Mouse (Mus musculus) lung, postnatal 36 days (tissue): ENCODE results near the gene Il1f8.
"Not testable (repeated sequence)": the region's sequence is repeated elsewhere in the genome, so short reads cannot be mapped to it uniquely, and the experiment has no call there.

ENCODE experiments used
- DNase-seq: peaks from one replicate; pipeline ENCODE4 v3.0.0; 2022; ENCODE audit warnings: mixed read lengths

Gene Il1f8

GRCm38 (mm10) chr2:24152861-24153260 lies at the start of gene Il1f8:
Gene Il1f8, plus strand, starts transcription at chr2:24153161.
- no peak for DNase-seq

DNA sequence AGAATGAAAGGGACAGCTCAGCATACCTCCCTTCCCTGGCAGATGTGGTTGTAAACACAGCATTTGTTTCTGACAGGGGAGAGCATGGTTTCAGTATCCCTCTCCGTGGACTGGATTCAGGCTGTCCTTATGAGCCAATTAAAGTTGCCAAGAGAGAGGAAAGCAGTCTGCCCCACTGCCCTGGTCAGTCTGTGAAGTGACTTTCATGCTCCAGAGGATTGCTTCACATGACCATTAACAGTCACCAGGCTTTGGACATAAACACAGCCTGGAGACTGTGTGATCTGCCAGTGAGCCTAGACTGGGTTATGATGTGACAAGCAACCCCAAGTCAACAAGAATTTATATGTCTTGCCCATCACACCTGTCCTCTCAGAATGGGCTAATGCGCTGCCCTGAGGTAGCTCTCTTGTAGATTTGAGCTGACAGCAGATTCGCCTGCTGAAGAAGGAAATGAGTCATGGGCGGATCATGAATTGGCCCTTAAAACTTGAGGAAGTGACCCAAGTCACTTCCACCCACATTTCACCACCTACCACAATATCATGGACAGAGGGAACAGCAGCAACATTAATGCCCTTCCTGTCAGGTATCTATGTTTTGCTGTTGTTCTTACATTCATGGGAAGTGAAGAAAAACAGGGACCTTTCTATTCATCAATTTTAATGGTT lies 49.2 kb upstream of the Il1f8 start:
- DNase-seq = peak; percentile 7

GRCm38 (mm10) chr2:24109085-24109484 lies 43.9 kb upstream of the Il1f8 start:
- DNase-seq = no peak

DNA sequence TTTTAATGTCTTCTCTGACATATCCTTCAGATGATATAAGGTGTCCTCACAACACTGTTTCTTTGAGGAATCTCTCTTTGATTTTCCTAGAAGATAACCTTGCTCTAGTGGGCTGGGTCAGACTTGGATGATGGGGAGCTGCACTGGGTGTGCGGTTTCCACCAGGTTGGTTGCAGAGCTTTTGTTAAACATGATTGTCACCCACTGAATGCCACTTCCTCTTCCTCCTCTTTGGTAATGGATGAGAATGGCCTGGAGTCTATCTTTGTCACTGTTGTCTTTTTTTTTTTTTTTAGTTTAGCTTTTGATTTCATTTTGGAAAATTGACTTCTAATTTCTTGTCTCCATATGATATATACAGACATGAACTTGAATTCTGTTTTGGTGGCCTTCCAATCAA lies 18.6 kb upstream of the Il1f8 start:
- no peak for DNase-seq

- peak; percentile 51 for DNase-seq
Observed at GRCm38 (mm10) chr2:24181683-24182331, 28.8 kb downstream of the Il1f8 start.

DNA sequence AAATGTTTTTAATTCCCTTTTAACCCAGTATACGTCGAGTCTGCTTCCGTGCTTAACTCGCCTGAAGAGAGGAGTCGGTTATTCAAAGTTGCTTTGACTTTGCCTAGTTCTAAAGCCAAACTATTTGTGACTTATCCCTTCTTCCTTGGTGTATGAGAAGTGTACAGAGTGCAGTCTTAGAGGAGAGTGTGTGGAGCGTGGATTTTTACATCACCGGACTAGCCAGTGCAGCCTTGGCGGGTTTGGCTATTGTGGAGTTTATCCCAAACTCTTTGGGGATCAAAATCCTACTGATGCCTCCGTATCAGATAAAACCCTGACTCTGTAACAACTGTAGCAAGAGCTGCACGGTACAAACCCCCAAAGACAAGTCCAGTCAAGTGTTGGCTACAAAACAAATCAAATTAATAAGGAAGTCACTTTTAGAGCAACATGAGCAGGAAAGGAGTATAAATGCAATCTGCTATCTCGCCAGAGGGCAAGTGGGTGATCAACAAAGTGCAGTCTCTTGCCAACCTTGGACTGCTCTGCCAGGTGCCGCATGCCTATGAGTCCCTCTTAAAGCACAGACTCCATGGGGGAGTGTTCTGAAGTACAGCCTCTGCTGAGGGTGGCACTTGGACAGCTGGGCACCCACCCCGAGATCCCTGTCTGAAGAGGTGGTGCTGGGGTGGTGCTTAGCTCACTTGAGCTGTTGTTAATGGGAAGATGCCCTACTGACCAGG lies 29.6 kb downstream of the Il1f8 start:
- DNase-seq = not testable (repeated sequence)

- DNase-seq = not testable (repeated sequence)
Observed at GRCm38 (mm10) chr2:24184092-24184491, 31.1 kb downstream of the Il1f8 start.

GRCm38 (mm10) chr2:24186176-24186575 lies 33.2 kb downstream of the Il1f8 start, which contains the start of gene Il1f9:
Gene Il1f9, plus strand, starts transcription at chr2:24186476.
- DNase-seq = peak; percentile 9

- DNase-seq = peak; percentile 22
Observed at GRCm38 (mm10) chr2:24187585-24187984, 34.6 kb downstream of the Il1f8 start.

DNA sequence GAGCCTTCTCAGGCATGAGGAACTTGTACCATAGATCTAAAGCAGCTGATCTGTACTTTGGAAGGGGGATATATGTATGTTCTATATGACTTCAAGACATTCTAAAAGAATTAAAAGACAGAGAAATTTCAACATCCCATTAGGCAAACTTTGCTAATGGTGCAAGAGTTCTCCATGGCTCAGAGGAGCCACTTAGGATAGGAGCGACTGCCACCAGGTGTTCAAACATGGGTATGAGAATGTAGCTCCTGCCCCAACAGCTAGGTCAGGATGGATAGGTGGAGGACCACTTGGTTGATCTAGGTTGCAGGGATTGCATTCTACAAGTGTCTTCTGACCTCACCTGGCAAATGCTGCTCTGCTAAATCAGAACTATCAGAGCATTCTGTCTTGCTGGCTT lies 35.2 kb downstream of the Il1f8 start:
- peak; percentile 26 for DNase-seq
